Mouse (Mus musculus): ENCODE measurements around the gene Tnni2. TPM values are rescaled to one million over a fixed set of nuclear protein-coding genes. Genes with fewer than 3 reads are reported as not detected.

Tnni2 gene
- polyA plus RNA-seq, 1 experiment from 2014 or later: 0.86 TPM

DNA sequence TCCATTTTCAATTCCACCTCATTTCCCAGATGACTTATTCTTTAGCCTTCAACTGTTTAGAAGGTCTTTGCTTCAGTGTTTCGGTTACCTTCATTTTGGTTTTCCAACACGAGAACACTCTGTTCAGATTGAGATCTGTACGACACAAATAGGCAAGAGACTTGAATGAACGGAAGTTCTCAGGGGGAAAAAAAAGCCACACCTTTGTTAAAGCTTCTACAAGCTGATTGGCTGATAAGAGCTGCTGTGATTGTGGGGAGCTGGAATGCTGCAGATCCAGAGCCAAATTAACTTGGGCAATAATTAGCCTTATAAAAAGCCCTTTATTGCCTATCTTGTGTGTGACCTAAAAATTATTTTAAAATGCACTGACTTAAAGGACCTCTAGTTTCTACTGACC lies 26.3 kb upstream of the Tnni2 start:
- no peaks in the 10 kb centered on the region for H3K27me3 ChIP-seq (ENCODE audit: insufficient read depth, low read length)
- WGBS: 47% methylated on average over 4 of the region's 4 CpGs
- DNase-seq: peak; percentile 12

DNA sequence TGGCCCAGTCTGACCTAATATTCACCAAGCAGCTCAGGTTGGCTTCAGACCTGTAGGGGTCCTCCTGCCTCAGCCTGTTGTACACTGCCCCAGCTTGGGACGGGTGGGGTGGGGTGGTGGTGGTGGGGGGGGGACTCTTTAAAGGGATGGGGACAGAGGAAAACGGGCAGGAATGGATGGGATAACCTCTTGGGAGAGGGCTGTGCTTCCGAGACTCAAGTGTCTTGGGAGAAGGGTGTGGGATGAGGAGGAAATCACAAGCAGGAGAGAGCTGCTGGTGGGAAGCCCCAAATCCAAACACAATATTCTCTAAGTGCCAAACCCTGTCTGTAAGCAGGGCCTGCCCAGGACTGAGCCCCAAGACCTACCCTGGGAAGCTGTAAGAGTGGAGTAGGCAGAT lies 25.4 kb upstream of the Tnni2 start:
- Histone ChIP-seq H3K27ac (ENCODE audit: low read depth) (no peak overlapping the region), H3K4me3 (ENCODE audit: low read depth, low read length) (no peak overlapping the region), H3K9me3 (ENCODE audit: low read depth, low read length) (no peaks in the 10 kb centered on the region), H3K9ac (no peak overlapping the region), H3K4me2 (no peak overlapping the region), H3K36me3 (ENCODE audit: insufficient read depth) (no peaks in the 10 kb centered on the region), H3K4me1 (ENCODE audit: insufficient read depth) (no peaks in the 10 kb centered on the region), H3K27me3 (ENCODE audit: insufficient read depth, low read length) (no peaks in the 10 kb centered on the region)
- no peak for ATAC-seq (ENCODE audit: insufficient read depth)
- no peak for TF ChIP-seq CTCF (IDR thresholded peaks at IDR 0.05; ENCODE audit: low read depth)
- DNase-seq: no peak
- WGBS: 44% methylated on average over 3 of the region's 3 CpGs

More for the DNA sequence above, 26.3 kb upstream of the Tnni2 start:
- no peak overlapping the region for H3K4me2 ChIP-seq
- H3K9me3 ChIP-seq (ENCODE audit: low read depth, low read length): no peaks in the 10 kb centered on the region
- no peaks in the 10 kb centered on the region for H3K36me3 ChIP-seq (ENCODE audit: insufficient read depth)
- no peak for ATAC-seq (ENCODE audit: insufficient read depth)
- no peaks in the 10 kb centered on the region for H3K4me1 ChIP-seq (ENCODE audit: insufficient read depth)
- no peak for TF ChIP-seq CTCF (IDR thresholded peaks at IDR 0.05; ENCODE audit: low read depth)
- H3K4me3 ChIP-seq (ENCODE audit: low read depth, low read length): no peak overlapping the region
- no peak overlapping the region for H3K9ac ChIP-seq
- H3K27ac ChIP-seq (ENCODE audit: low read depth): no peak overlapping the region

DNA sequence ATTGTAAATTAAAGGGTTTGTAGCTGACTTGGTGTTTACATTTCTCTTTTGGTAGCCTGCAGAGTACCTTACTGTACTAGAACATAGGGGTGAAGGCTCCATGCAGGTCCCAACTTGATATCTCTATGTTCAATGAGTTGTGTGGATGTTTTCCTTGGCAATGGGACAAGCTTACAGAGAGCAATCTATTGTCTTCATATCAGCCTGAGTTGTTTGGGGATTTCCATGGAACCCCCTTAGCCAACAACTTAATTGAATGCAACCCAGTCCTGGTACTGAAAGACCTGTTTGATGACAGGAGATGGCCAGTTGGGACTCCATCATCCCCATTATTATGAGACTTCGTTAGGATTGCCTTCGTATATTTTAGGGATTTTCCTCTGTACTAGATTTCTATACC lies 23.6 kb upstream of the Tnni2 start:
- DNase-seq (no peak), ATAC-seq (ENCODE audit: insufficient read depth) (no peak)
- H3K4me3 ChIP-seq (ENCODE audit: low read depth, low read length): no peak overlapping the region
- no peaks in the 10 kb centered on the region for H3K4me1 ChIP-seq (ENCODE audit: insufficient read depth)
- no peak overlapping the region for H3K27ac ChIP-seq (ENCODE audit: low read depth)
- H3K9ac ChIP-seq: no peak overlapping the region
- H3K36me3 ChIP-seq (ENCODE audit: insufficient read depth): no peaks in the 10 kb centered on the region
- TF ChIP-seq CTCF (IDR thresholded peaks at IDR 0.05; ENCODE audit: low read depth): no peak
- WGBS: 83% methylated on average over 2 of the region's 2 CpGs
- no peaks in the 10 kb centered on the region for H3K27me3 ChIP-seq (ENCODE audit: insufficient read depth, low read length)
- H3K9me3 ChIP-seq (ENCODE audit: low read depth, low read length): no peaks in the 10 kb centered on the region
- H3K4me2 ChIP-seq: no peak overlapping the region

DNA sequence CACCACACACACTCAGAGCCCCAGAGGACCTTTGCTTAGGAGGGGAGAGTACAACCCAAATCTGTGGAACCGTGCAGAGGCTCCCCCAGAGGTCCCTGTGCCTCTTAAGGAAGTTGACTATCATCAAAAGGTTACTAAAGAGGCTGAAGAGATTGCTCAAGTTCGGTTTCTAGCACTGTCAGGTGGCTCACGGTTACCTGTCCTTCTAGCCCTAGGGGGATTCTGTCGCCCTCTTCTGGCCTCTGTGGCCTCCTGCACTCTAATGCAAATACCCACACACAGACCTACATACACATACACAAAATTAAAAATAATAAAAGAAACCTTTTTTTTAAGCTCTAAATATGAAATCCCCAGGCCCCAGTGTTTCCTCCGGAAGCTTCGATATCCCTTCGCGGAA lies 22.9 kb upstream of the Tnni2 start:
- Histone ChIP-seq H3K4me1 (ENCODE audit: insufficient read depth) (no peaks in the 10 kb centered on the region), H3K9ac (no peak overlapping the region), H3K4me2 (no peak overlapping the region), H3K9me3 (ENCODE audit: low read depth, low read length) (no peaks in the 10 kb centered on the region), H3K36me3 (ENCODE audit: insufficient read depth) (no peaks in the 10 kb centered on the region), H3K27me3 (ENCODE audit: insufficient read depth, low read length) (no peaks in the 10 kb centered on the region), H3K27ac (ENCODE audit: low read depth) (no peak overlapping the region), H3K4me3 (ENCODE audit: low read depth, low read length) (no peak overlapping the region)
- DNase-seq: no peak
- WGBS: 88% methylated on average over 8 of the region's 8 CpGs
- TF ChIP-seq CTCF (IDR thresholded peaks at IDR 0.05; ENCODE audit: low read depth): no peak
- no peak for ATAC-seq (ENCODE audit: insufficient read depth)

DNA sequence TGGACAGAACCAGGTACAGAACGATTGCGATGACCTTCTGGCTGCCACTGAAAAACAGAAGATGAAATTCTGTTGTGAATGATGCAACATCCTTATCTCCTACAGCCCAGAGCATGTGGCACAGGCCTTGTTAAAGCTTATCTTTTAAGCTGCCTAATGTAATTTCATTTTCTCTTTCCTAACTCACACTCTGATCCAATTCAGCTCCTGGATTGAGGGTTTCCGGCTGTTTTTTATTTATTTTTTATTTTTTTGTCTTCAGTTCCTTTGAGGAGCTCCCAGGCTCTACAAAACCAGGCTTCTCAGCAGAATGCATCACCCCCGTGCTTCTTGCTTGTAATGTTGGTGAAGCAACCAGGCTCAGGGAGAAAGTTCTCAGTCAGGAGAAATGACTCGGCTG lies 21.7 kb upstream of the Tnni2 start:
- WGBS: 63% methylated on average over 5 of the region's 5 CpGs
- Histone ChIP-seq H3K27me3 (ENCODE audit: insufficient read depth, low read length) (no peaks in the 10 kb centered on the region), H3K9ac (no peak overlapping the region), H3K4me3 (ENCODE audit: low read depth, low read length) (no peak overlapping the region), H3K36me3 (ENCODE audit: insufficient read depth) (no peaks in the 10 kb centered on the region), H3K27ac (ENCODE audit: low read depth) (no peak overlapping the region), H3K4me1 (ENCODE audit: insufficient read depth) (no peaks in the 10 kb centered on the region), H3K4me2 (no peak overlapping the region), H3K9me3 (ENCODE audit: low read depth, low read length) (no peaks in the 10 kb centered on the region)
- no peak for DNase-seq
- no peak for TF ChIP-seq CTCF (IDR thresholded peaks at IDR 0.05; ENCODE audit: low read depth)
- no peak for ATAC-seq (ENCODE audit: insufficient read depth)

DNA sequence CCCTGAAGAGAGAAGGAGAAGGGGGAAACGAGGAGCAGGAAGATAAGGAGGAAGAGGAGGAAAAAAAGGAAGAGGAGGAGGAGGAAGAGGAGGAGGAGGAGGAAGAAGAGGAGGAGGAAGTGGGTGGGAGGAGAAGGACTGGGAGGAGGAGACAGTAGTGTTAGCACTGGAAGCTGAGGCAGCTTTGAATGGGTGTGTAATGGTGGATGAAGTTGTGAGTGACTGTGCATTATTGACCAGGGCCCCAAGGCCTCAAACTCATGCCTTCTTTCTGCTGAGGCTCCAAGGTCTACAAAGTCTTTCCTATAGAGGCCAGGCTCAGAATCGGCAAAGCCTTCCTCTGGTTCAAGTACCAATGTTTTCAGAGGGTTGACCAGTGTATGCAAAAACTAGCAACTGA lies 19.8 kb upstream of the Tnni2 start:
- DNase-seq (no peak), ATAC-seq (ENCODE audit: insufficient read depth) (no peak)
- Histone ChIP-seq H3K4me2 (no peak overlapping the region), H3K9me3 (ENCODE audit: low read depth, low read length) (no peaks in the 10 kb centered on the region), H3K27ac (ENCODE audit: low read depth) (no peak overlapping the region), H3K27me3 (ENCODE audit: insufficient read depth, low read length) (no peaks in the 10 kb centered on the region), H3K9ac (no peak overlapping the region), H3K36me3 (ENCODE audit: insufficient read depth) (no peaks in the 10 kb centered on the region), H3K4me1 (ENCODE audit: insufficient read depth) (no peaks in the 10 kb centered on the region), H3K4me3 (ENCODE audit: low read depth, low read length) (no peak overlapping the region)
- 63% methylated on average over 2 of the region's 2 CpGs for WGBS
- TF ChIP-seq CTCF (IDR thresholded peaks at IDR 0.05; ENCODE audit: low read depth): no peak

DNA sequence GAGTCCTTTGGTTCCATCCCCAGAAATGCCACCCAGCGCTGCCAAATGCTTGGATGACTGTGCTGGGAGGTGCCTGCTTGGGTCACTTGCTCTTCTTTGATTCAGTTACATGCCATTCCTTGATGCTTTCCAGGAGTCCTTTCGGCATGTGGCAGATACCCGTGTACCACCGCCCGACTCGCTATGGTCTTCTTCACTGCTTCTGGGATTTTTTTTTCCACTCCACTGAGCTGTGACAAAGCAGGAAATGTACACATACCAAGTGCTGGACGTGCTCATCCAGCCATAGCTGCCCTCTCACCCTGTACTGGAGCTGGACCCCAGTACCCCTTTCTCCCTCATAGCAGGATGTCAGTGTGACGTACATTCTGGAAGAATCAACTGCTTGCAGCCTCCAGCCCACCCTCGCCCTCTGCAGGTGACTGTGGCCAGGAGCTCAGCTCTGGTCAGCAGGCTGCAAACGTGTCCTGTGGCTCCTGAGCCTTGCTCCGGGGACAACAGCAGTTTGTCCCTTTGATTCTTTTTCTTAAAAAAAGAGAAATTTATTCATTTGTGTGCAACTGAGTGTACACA lies 15.9 kb upstream of the Tnni2 start:
- DNase-seq (peak; percentile 40), ATAC-seq (ENCODE audit: insufficient read depth) (no peak)
- no peaks in the 10 kb centered on the region for H3K27me3 ChIP-seq (ENCODE audit: insufficient read depth, low read length)
- H3K9me3 ChIP-seq (ENCODE audit: low read depth, low read length): no peaks in the 10 kb centered on the region
- no peak overlapping the region for H3K4me3 ChIP-seq (ENCODE audit: low read depth, low read length)
- TF ChIP-seq CTCF (IDR thresholded peaks at IDR 0.05; ENCODE audit: low read depth): peak; percentile 58
- peaks cover 9% of the 10 kb centered on the region for H3K4me1 ChIP-seq (ENCODE audit: insufficient read depth)
- no peak overlapping the region for H3K4me2 ChIP-seq
- H3K36me3 ChIP-seq (ENCODE audit: insufficient read depth): no peaks in the 10 kb centered on the region
- WGBS: 62% methylated on average over 11 of the region's 11 CpGs
- no peak overlapping the region for H3K9ac ChIP-seq
- no peak overlapping the region for H3K27ac ChIP-seq (ENCODE audit: low read depth)

DNA sequence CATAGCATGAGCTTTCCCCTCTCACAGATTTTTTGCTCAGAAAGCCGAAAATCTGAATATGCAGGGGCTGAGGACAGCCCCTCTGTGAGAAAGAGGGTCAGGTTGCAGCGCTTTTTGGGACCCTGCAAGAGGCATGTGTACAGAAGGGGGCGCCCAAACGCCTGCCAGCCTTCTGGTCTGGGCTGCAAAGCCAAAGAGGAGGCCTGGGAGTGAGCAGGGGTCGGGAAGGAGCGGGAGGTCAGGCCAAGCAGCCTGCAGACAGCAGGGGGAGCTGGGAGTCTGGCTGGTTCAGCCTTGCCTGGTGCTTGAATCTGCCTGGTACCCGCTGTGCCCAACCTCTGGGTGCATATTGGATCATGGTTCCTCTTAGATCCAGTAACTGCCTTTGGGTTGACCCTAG lies 13.4 kb upstream of the Tnni2 start:
- Histone ChIP-seq H3K9me3 (ENCODE audit: low read depth, low read length) (no peaks in the 10 kb centered on the region), H3K4me1 (ENCODE audit: insufficient read depth) (peaks cover 15% of the 10 kb centered on the region), H3K4me2 (no peak overlapping the region), H3K9ac (no peak overlapping the region), H3K36me3 (ENCODE audit: insufficient read depth) (no peaks in the 10 kb centered on the region), H3K27ac (ENCODE audit: low read depth) (0 out of 2 replicates have a peak overlapping the region, but pooled peaks have one; percentile 48), H3K27me3 (ENCODE audit: insufficient read depth, low read length) (no peaks in the 10 kb centered on the region), H3K4me3 (ENCODE audit: low read depth, low read length) (no peak overlapping the region)
- 17% methylated on average over 7 of the region's 7 CpGs for WGBS
- ATAC-seq (ENCODE audit: insufficient read depth) (no peak), DNase-seq (peak; percentile 82)
- peak; percentile 72 for TF ChIP-seq CTCF (IDR thresholded peaks at IDR 0.05; ENCODE audit: low read depth)
